In genomic region chr4:136893691-136894543, GRCm38 (mm10) we compare ENCODE assay signal across 8 mouse cellular contexts. TPM values are rescaled to one million over a fixed set of nuclear protein-coding genes. Genes with fewer than 3 reads are reported as not detected.
DNase-seq lines count a peak whose midpoint lies in the region.

No protein-coding gene starts in this region.

- DNase-seq in adrenal gland, postnatal 36 days = peak; percentile 24 to 35
- no peak for DNase-seq in adrenal gland, postnatal 4 days (ENCODE audit: low spot score in 2 of 2)
- peak; percentile 27 for DNase-seq in A20 (ENCODE audit: low read depth, low spot score)
- DNase-seq in cerebellum, postnatal 10 days = peak; percentile 88 to 90
- peak; percentile 56 to 58 for DNase-seq in frontal cortex, postnatal 36 days (ENCODE audit: low spot score in 2 of 2)
- DNase-seq in left cerebral cortex, postnatal 10 days (ENCODE audit: extremely low spot score in 1 of 2, low spot score in 2 of 2) = peak; percentile 68 to 71
- peak; percentile 70 for DNase-seq in retina, postnatal 1 day
- DNase-seq in gastrocnemius, postnatal 4 days (ENCODE audit: low spot score in 2 of 2) = no peak

- intact Hi-C loops in left cerebral cortex, postnatal 10 days (cut with DNase I) = loop anchor here (1.0 to 10.0 kb wide), 3 partner anchors 88 to 411 kb away; no protein-coding TSS in a partner anchor

RNA-seq across cellular contexts. Expression of gene C1qc, which starts 1.1 kb away (rescaled TPM):
- 10 to 100 TPM; 30.6 to 58.1 TPM for total RNA-seq in adrenal gland, postnatal 36 days (2021)
- total RNA-seq in adrenal gland, postnatal 4 days (2021) = 10 to 100 TPM; 37.0 to 49.0 TPM
- 10 to 100 TPM; 30.0 to 36.2 TPM for total RNA-seq in left cerebral cortex, postnatal 10 days (2021)
- total RNA-seq in gastrocnemius, postnatal 4 days (2021) = 10 to 100 TPM; 32.7 to 33.5 TPM

RNA-seq across cellular contexts. Expression of gene C1qa, which starts 4.7 kb away (rescaled TPM):
- 10 to 100 TPM; 44.1 to 72.9 TPM for total RNA-seq in adrenal gland, postnatal 36 days (2021)
- 10 to 100 TPM; 49.1 to 55.4 TPM for total RNA-seq in adrenal gland, postnatal 4 days (2021)
- total RNA-seq in left cerebral cortex, postnatal 10 days (2021) = 10 to 100 TPM; 29.6 to 38.8 TPM
- total RNA-seq in gastrocnemius, postnatal 4 days (2021) = 10 to 100 TPM; 32.4 to 36.3 TPM

RNA-seq across cellular contexts. Expression of gene C1qb, which starts 7.9 kb away (rescaled TPM):
- total RNA-seq in adrenal gland, postnatal 36 days (2021) = 10 to 100 TPM; 43.5 to 77.2 TPM
- 10 to 100 TPM; 47.0 to 59.8 TPM for total RNA-seq in adrenal gland, postnatal 4 days (2021)
- 10 to 100 TPM; 32.0 to 36.7 TPM for total RNA-seq in left cerebral cortex, postnatal 10 days (2021)
- total RNA-seq in gastrocnemius, postnatal 4 days (2021) = 10 to 100 TPM; 33.7 to 39.4 TPM

RNA-seq across cellular contexts. Expression of gene Ephb2, which starts 58.1 kb away (rescaled TPM):
- total RNA-seq in adrenal gland, postnatal 36 days (2021) = 10 to 100 TPM; 18.7 to 19.8 TPM
- 10 to 100 TPM; 16.9 to 21.2 TPM for total RNA-seq in adrenal gland, postnatal 4 days (2021)
- total RNA-seq in left cerebral cortex, postnatal 10 days (2021) = 10 to 100 TPM; 45.5 to 46.0 TPM
- 10 to 100 TPM; 12.3 to 13.5 TPM for total RNA-seq in gastrocnemius, postnatal 4 days (2021)

Comparison
In these comparisons a context has a peak if more than half of its experiments do, and no peak if none do; other contexts are left out.
1. DNase-seq: peak in adrenal gland, postnatal 36 days (2 of 2), A20 (single experiment), cerebellum, postnatal 10 days (2 of 2), frontal cortex, postnatal 36 days (2 of 2), left cerebral cortex, postnatal 10 days (2 of 2) and retina, postnatal 1 day (single experiment); none in adrenal gland, postnatal 4 days (0 of 2) and gastrocnemius, postnatal 4 days (0 of 2).